Mouse (Mus musculus): ENCODE measurements around the gene Mrvi1. TPM values are rescaled to one million over a fixed set of nuclear protein-coding genes. Genes with fewer than 3 reads are reported as not detected.

The Mrvi1 gene
- 1.2 TPM for polyA plus RNA-seq (2017; shearing (Covaris generic))

GRCm38 (mm10) chr7:110982053-110982705, at the start of gene Mrvi1:
Gene Mrvi1 (minus strand): TSS chr7:110982461.

GRCm38 (mm10) chr7:111028281-111029045, 46.2 kb upstream of the Mrvi1 start, which contains the start of gene Ctr9:
Gene Ctr9 (plus strand): TSS chr7:111028951.

GRCm38 (mm10) chr7:110862751-110863289, 119.4 kb downstream of the Mrvi1 start, which contains the start of gene Lyve1:
Gene Lyve1 (minus strand): TSS chr7:110863239.

GRCm38 (mm10) chr7:110843916-110844874, 138.1 kb downstream of the Mrvi1 start, which contains the start of gene Rnf141:
Gene Rnf141 (minus strand): TSS chr7:110844457.

Other genes starting within 250 kb of the Mrvi1 start
- gene Ampd3, start 214.3 kb downstream of the Mrvi1 start, polyA plus RNA-seq (2017; shearing (Covaris generic)), result 4.2 TPM
- 19.8 TPM for gene Rnf141, start 138.0 kb downstream of the Mrvi1 start, polyA plus RNA-seq (2017; shearing (Covaris generic))
- gene Lyve1, start 119.2 kb downstream of the Mrvi1 start, polyA plus RNA-seq (2017; shearing (Covaris generic)), result not detected
- 72.7 TPM for gene Ctr9, start 46.5 kb upstream of the Mrvi1 start, polyA plus RNA-seq (2017; shearing (Covaris generic))
- 1,075 TPM for gene Eif4g2, start 100.6 kb upstream of the Mrvi1 start, polyA plus RNA-seq (2017; shearing (Covaris generic))